ENCODE assay signal across 8 mouse cellular contexts in the genomic region with DNA sequence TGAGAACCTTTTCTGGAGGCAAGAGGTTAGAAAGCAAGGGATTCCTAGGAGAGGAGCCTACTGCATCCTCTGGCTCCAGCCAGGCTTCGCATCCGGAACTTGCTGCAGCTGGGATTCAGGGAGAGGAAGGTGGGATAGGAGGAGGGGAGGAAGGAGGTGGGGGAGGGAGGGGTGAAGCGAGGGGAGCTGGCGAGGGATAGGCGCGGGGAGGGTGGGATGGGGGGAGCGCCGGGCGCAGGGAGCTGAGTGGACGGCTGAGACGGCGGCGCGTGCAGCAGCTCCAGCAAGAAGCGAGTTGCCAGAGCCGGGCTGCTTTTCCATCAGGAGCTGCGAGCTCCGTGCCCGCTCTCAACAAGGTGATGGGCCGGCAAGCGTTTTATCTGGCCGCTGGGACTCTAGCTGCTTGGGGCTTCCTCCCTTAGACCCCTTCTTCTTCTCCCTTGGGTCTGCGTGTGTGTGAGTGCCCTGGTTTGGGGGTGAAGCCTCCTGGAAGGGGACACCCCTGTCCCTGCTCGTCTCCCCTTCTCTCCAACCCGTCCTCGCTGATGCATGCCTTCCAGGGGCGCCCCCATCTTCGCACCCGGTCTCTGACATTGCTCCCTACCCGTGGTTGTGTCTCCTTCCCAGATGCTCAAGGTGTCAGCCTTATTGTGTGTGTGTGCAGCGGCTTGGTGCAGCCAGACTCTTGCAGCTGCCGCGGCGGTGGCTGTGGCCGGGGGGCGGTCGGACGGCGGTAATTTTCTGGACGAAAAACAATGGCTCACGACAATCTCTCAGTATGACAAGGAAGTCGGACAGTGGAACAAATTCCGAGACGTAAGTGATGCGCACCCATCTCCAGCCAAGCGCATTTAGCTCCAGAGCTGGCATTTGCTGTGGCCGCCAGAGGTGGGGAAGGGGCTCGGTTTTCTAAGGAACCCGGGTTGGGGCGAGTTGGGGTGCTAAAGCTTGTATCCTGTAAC. TPM values are rescaled to one million over a fixed set of nuclear protein-coding genes. Genes with fewer than 3 reads are reported as not detected.
A peak's percentile ranks its signal among the peaks of the same experiment; 100 is the strongest.
DNase-seq lines count a peak whose midpoint lies in the region; ATAC-seq and TF ChIP-seq lines count a peak whose summit lies in the region.

No protein-coding gene starts in this region.

- under 1% methylated on average over 50 of the region's 50 CpGs for WGBS in kidney, embryonic 15.5 days
- WGBS in heart, postnatal 0 days, result under 1% methylated on average over 50 of the region's 50 CpGs

- H3K9ac ChIP-seq in kidney, embryonic 15.5 days, result peak overlapping the region; percentile 31; the same call in 1 of the 2 replicates
- H3K9ac ChIP-seq in heart, postnatal 0 days (replicated peaks; ENCODE audit: low read depth, low read length), result no peak overlapping the region

- intact Hi-C loops in left cerebral cortex, postnatal 10 days (cut with DNase I), result no loop called here

- no peak for DNase-seq in kidney, adult 18-20 months
- peak; percentile 60 for DNase-seq in embryo, embryonic 10 days (ENCODE audit: low spot score)
- no peak for DNase-seq in heart, postnatal 0 days (ENCODE audit: low spot score)
- DNase-seq in left cerebral cortex, postnatal 10 days (ENCODE audit: extremely low spot score in 1 of 2, low spot score in 2 of 2), result peak; percentile 9 to 52
- peak; percentile 69 for DNase-seq in neural tube, embryonic 10.5 days (ENCODE audit: extremely low spot score, low spot score)
- DNase-seq in natural killer cell, adult 2 months (ENCODE audit: low spot score in 2 of 2), result no peak

- ATAC-seq in kidney, embryonic 15.5 days (replicated peaks; ENCODE audit: low FRiP score), result peak; percentile 93
- no peak; the same call in 1 of the 2 replicates for ATAC-seq in heart, postnatal 0 days (ENCODE audit: insufficient read depth, low read depth)
- ATAC-seq in erythroid progenitor cell, adult 5-6 weeks (replicated peaks; ENCODE audit: low FRiP score, poor library complexity, severe bottlenecking), result no peak

- peaks cover 10% of the 10 kb centered on the region; the same call in 1 of the 2 replicates for H3K4me1 ChIP-seq in kidney, embryonic 15.5 days
- H3K4me1 ChIP-seq in heart, postnatal 0 days (ENCODE audit: control insufficient read depth, insufficient read depth), result no peaks in the 10 kb centered on the region

- no peak for TF ChIP-seq CTCF in heart, postnatal 0 days (IDR thresholded peaks at IDR 0.05; ENCODE audit: low read depth)

- no peaks in the 10 kb centered on the region for H3K36me3 ChIP-seq in kidney, embryonic 15.5 days
- no peaks in the 10 kb centered on the region for H3K36me3 ChIP-seq in heart, postnatal 0 days (replicated peaks; ENCODE audit: control insufficient read depth, insufficient read depth, low read length)

- H3K4me2 ChIP-seq in kidney, embryonic 15.5 days, result peak overlapping the region; percentile 89
- H3K4me2 ChIP-seq in heart, postnatal 0 days (ENCODE audit: low read depth, low read length), result peak overlapping the region; percentile 88

- TF ChIP-seq EP300 in heart, postnatal 0 days (IDR thresholded peaks at IDR 0.05; ENCODE audit: low read depth), result no peak

- peaks cover 16% of the 10 kb centered on the region for H3K27me3 ChIP-seq in kidney, embryonic 15.5 days
- H3K27me3 ChIP-seq in heart, postnatal 0 days (ENCODE audit: control insufficient read depth, insufficient read depth, low read length), result peaks cover 6% of the 10 kb centered on the region; the same call in 1 of the 2 replicates

- no peaks in the 10 kb centered on the region for H3K9me3 ChIP-seq in kidney, embryonic 15.5 days (replicated peaks)
- H3K9me3 ChIP-seq in heart, postnatal 0 days (replicated peaks; ENCODE audit: control insufficient read depth, low read length), result no peaks in the 10 kb centered on the region

- H3K4me3 ChIP-seq in kidney, embryonic 15.5 days (replicated peaks), result peak overlapping the region; percentile 51
- peak overlapping the region; percentile 51 for H3K4me3 ChIP-seq in heart, postnatal 0 days (ENCODE audit: low read depth, low read length)

- no peak overlapping the region for H3K27ac ChIP-seq in kidney, embryonic 15.5 days
- no peak overlapping the region for H3K27ac ChIP-seq in heart, postnatal 0 days (ENCODE audit: low read depth)

RNA-seq across cellular contexts. Expression of a gene that starts 0.6 kb away (rescaled TPM):
- 3.0 and 4.5 TPM in 2 replicates for polyA plus RNA-seq in kidney, embryonic 15.5 days (2015; fragmentation: Nextera tagmentation; extraction: Ambion mirVana)
- 0.04 and 1.6 TPM in 2 replicates for total RNA-seq in heart, postnatal 0 days (2014; rRNA removed; ENCODE audit: low replicate concordance)
- polyA plus RNA-seq in heart, postnatal 0 days (2015; fragmentation: Nextera tagmentation; extraction: Ambion mirVana), result 0.45 and 0.70 TPM in 2 replicates
- 10 to 100 TPM; 74.6 to 87.7 TPM for total RNA-seq in left cerebral cortex, postnatal 10 days (2021)
- not detected in 2 replicates for total RNA-seq in erythroid progenitor cell, adult 5-6 weeks (2015; ENCODE audit: low replicate concordance)
- not detected in 2 replicates for total RNA-seq in erythroid progenitor cell, adult 5-6 weeks (2017; ENCODE audit: low replicate concordance)

Comparison
In these comparisons a context has a peak if more than half of its experiments do, and no peak if none do; other contexts are left out.
1. DNase-seq: peak in embryo, embryonic 10 days (single experiment), left cerebral cortex, postnatal 10 days (2 of 2) and neural tube, embryonic 10.5 days (single experiment); none in kidney, adult 18-20 months (single experiment), heart, postnatal 0 days (single experiment) and natural killer cell, adult 2 months (0 of 2).
2. RNA of a gene that starts 0.6 kb away (total RNA-seq): 74.6 to 87.7 TPM in left cerebral cortex, postnatal 10 days; 0.04 to 1.6 TPM in heart, postnatal 0 days and not detected in erythroid progenitor cell, adult 5-6 weeks; every median in the first group is over 10 times any median in the second.